Mouse (Mus musculus) layer of hippocampus, postnatal 36 days (tissue): ENCODE measurements around the gene Tmem56. TPM values are rescaled to one million over a fixed set of nuclear protein-coding genes. Genes with fewer than 3 reads are reported as not detected.

Source experiments
- DNase-seq, 2 experiments: peaks; one replicate each; pipeline ENCODE4 v3.0.0; 2022
- total RNA-seq, 2 experiments: library from RNA; stranded (reverse); gene quantifications; 2 replicates each; pipeline ENCODE4 v1.2.3; 2021

Gene Tmem56
- total RNA-seq, result 10 to 100 TPM; 30.1 to 35.7 TPM

DNA sequence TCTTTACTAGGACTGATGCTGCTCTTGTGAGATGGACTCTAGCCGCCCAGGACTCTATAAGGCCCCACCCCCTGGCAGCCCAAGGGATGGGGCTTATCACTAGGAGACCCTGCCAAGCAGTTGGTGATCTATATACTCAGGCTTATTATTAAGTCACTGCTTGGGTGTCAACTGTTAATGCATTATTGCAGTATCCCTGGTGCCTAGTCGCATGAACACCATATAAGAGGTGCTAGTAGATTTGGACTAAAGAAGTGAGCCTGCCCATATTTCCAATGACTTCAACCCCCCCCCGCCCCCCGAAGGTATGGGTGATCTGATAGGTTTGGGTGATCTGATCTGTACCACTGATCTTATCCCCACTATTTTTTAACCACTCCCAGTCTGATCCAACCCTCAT lies at the start of gene Tmem56:
Gene Tmem56, minus strand, starts transcription at position 101 of the 400 bp plus-strand sequence.
- DNase-seq, result no peak

DNA sequence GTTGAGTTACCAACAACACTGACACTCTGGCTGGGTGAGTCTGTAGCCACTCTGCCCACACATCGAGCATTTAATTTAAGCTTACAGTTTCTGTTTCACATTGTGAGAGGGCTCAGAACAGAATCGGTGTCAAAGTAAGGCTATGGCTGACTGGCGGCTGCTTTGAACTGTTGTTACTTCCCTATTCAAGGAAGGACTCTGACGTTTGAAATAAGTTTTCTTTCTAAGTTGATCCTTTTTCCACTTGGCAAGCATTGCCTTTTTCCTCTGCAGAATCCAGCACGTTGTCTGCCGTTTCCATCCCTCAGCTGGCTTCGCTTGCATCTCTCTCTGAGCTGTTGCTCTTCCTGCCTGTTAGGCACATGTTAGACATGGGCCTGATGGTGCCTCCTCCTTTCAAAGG lies 47.3 kb upstream of the Tmem56 start:
- no peak for DNase-seq

DNA sequence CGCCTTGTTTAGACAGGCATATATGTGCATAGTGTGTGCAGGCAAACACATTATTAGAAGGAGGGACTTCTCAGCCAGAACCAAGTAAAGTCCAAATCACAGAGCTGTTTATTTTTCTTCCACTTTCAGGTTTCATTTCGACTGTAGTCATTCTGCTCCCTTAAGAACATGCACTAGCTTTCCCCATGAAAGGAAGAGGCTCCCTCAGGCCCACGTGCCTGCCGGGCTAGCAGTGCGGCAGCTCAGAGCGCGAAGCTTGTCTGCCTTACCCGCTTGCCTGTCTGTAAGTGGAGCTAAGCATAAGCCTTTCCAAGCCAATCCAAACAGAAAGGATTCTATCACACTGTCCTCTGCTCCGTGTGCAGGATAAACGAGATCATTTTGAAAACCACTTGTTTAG lies 46.7 kb upstream of the Tmem56 start:
- no peak for DNase-seq

DNA sequence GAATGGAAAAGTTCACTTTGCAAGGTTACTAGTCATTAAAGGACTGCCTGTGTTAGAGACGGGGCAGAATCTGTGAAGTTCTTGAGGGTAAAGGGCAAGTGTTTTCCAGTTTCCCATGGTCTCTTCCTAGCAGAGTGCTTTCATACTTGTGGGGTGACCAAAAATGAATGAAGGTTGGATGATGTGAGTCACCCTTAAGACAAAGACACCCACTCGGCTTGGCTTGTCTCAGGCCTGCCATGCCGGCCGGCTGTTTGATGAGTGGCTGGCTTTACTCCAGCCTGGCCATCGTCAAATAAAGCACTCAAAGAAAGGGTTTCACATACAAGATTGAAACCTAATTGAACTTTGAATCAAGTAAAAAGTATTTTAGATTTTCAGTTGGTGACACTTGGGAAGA lies 44.5 kb upstream of the Tmem56 start:
- DNase-seq, result no peak

DNA sequence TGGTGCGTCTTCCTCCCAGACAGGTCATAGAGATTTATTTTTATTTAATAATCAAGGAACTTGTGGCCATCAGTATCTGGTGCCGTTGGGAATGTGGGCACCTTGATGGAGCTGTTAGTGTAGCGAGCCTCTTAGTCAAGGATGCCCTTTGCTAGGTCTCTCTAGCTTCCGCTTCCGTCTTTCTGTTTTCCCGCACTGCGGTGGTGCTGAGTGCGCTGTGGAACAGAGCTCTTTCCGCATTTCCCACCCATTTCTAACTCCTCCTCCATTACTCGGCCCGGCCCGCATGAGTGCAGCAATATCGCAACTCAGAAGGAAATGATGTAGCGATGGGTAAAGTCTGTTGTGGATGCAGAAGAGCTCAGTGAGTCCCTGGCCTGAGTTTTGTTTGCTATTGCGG lies 40.5 kb upstream of the Tmem56 start:
- DNase-seq, result no peak

DNA sequence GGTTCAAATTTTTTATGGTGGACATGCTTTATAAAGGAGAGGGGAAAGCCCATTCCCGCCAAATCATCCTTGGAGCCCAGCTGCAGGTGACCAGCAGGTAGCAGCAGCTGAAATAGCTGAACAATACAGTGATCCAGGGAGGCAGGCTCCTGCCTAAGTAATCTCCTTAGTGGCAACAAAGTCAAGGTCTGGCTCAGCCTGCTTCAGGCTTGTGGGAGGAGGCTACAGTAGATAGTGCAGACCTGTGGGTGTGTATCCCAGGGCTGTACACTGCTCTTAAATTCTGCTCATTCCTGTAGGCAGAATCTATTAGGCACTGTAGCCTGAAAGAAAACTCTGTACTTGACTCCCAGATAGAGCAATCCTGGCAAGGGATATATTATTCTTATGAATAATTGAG lies 38.0 kb upstream of the Tmem56 start:
- no peak for DNase-seq

DNA sequence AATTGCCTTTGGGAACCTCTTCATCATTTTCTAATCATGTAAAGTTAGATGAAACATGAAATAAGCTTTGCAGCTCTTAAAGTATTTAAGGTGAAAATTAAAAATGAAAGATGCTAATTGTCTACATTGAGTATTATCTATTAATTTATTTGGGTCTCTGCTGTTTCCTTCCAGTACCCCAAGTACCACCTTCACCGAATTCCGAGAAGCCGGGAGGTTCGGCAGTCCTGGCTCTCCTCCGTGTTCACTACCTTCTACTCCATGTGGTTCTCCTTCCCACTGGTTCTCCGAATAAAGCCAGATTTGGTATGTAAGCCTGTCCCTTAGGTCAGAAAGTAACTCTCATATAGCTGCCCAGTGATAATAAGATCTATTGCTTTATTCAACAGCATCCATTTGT lies 37.0 kb upstream of the Tmem56 start:
- DNase-seq, result no peak

DNA sequence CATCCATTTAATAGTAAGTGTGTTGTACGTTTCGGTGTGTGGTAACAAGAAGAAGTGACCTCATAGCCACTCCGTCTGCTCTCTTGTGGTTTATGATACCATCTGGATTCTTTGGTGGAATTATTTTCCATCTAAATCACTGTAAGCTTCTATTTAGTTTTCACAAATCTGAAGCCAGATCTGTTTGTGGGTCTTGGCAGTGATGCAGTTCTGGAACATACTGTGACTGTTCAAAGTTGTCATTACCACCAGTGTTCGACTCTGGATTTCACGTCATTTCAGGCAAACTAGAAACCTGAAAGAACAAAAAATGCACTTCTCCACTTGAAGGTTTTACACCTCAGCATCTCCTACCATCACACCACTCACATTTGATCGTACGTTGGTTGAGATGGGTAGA lies 32.6 kb upstream of the Tmem56 start:
- DNase-seq, result no peak

DNA sequence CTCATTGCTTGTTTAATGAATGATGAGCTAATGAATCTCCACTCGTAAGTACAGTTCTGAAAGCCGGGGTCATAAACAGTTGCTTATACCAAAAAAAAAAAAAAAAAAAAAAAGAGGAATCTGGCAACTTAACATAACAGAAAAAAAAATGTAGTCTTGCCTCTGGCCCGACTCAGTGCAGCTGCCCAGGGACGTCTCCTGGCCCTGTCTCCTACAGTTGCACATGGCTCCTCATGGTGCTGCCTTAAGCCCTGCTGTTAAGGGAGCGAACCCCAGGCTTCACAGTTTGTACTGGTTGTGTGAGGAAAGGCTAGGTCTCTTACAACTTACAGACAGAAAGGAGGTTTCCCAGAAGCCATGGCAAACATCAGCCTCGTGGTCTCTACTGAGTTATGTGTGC lies 31.3 kb upstream of the Tmem56 start:
- no peak for DNase-seq

DNA sequence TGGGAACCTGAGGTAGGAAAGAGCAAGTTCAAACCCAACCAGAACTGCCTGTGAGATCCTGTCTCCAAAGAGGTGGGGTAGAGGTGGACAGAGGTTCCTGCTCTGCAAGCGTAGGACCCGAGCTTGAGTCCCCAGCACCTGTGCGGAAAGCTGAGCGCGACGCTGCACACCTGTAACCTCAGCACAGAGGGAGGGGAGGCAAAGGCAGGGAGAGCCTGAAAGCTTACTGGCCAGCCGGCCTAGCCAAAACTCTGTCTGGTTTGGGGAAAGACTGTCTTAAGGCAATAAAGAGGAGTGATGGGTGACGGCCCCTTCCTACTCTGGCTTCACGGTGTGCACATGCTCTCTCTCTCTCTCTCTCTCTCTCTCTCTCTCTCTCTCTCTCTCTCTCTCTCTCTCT lies 30.1 kb upstream of the Tmem56 start:
- no peak for DNase-seq

DNA sequence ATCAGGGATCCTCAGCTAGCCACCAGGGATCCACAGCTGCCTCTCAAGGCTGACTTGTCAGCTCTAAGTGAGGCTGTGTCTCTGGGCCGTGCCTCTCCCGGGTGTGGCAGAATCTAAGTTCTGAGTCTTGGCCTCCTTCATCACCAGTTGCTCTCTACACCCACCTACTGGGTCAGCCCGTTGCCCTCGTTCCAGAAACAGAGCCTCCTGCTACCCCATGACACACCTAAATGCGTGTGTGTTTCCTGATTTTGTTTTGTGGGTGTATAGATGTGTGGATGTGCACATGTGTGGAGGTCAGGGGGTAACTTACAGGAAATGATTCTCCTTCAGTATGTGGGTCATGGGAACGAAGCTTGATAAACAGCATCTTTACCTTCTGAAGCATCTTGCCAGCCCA lies 29.5 kb upstream of the Tmem56 start:
- no peak for DNase-seq

DNA sequence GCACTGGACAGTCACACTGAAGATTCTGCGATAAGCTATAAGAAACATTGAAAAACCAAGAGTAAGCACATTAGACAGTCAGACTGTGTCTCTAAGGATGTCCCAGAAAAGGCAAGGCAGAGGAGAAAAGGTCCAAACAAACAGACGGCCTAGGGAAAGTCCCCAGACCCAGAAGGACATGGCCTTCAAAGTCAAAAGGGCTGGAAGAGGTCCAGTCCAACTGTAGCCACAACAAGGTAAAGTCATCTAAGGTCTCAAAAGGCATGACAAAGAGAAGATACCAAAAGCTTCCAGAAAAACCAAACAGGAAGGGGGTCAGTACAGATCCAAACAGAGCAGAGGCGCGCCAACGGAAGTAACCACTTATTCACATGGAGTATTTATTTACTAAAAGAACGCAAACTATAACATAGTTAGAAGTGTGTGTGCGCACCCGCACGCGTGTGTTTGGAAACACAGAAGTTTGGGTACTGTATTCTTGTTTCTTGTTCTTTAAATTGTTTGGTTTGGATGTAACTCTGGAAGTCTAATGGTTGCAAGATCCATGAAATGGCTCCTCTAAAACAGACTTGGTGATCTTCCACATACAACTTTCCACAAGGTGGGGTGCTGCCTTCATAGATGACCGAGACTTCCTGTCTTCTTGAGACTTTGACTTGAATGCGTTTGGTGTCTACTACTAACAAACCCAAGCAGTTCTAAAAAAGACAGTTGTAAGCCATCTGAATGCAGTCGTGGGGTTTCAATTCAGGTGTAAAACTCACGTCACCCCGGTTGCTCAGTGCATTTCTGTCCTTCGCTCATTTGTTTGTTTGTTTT lies 27.2 kb upstream of the Tmem56 start:
- DNase-seq, result no peak

DNA sequence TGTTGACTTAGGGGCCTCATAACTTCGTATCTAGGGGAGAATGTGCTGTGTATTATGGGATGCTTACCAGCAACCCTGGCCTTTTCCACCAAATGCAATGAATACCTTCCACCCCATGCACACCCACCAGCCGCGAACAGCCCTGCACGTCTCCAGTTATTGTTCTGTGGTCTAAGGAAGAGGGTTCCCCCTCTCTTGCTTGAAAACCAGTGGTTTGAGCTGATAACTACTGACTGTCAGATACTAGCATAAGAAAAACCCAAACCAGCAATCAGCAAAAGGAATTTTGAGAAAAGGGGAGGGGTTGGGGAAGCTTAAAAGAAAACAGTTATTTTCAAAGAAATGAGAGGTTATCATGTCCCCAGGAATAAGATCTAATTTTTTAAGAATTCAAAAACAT lies 26.5 kb upstream of the Tmem56 start:
- DNase-seq, result no peak

DNA sequence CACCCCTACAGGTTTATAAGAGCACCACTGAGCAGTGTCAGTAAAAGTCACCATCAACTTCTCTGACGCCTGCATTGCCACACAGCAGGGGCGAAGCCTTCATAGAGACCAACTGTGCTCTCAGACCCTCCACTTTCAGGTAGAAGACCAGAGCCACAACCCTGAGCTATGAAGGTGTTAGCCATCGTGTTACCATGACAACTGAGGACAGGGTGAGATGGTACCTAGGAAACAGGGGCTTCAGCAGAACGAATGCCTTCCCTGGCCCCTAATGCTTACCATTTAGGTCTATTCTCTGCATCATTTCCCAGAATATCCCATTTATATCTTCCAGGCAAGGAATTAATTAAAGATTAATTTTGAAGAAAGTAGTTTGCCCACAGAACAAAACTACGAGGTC lies 26.0 kb upstream of the Tmem56 start:
- no peak for DNase-seq

DNA sequence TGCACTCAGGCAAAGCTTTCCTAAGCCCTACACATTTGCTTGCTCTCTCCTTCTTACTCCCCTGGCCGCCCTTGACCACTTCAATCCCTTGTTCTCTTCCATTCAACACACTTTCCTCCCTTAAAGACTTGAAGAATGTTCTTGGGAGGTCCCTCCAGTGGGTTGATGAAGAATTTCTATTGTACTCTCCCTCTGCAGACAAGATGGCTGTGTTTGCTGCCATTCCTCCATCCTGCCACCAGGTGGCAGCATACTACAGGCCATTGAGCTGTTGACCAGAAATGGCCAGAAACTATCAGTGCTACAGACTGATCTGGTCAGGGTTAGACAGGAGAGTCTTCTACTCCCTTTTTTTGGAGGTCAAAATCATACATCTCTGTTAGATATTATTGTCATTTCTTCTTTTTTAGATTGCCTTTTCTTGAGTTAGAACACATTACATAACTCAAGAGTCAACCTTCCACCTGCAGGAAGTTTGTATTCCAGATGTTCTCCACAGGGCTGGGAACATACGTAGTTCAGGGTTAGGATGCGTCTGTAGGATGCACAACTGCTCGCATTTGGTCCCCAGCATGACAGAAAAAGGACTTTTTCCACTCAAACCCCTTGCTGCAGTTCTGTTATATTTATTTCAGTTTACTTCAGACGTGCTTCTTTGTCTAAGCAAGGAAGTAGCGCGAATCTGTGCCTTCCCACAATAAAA lies 24.8 kb upstream of the Tmem56 start:
- peak; percentile 71 to 72 for DNase-seq

DNA sequence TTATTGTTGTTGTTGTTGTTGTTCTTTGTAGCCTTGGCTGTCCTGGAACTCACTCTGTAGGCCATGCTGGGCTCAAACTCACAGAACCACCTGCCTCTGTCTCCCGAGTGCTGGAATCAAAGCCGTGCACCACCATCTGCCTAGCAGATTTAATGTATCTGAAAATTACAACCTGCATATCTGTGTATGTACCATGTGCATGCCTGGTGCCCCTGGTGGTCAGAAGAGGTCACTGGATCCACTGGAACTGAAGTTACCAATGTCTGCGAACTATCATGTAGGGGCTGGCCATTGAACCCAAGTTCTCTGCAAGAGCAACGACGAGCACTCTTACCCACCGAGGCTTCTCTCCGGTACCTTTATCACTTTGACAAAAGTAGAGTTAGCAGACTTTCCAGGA lies 23.7 kb upstream of the Tmem56 start:
- no peak for DNase-seq

DNA sequence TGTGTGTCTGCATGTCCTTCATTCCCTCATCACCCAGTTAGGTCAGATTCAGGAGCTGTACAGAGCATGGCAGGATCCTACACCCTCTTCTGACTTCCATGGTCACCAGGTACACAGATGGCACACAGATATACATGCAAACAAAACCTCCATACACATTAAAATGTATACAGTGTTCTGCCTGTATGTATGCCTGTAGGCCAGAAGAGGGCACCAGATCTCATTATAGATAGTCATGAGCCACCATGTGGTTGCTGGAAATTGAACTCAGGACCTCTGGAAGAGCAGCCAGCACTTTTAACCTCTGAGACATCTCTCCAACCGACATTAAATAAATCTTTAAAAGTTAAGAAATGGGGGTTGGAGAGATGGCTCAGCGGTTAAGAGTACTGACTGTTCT lies 11.3 kb upstream of the Tmem56 start:
- DNase-seq, result no peak

DNA sequence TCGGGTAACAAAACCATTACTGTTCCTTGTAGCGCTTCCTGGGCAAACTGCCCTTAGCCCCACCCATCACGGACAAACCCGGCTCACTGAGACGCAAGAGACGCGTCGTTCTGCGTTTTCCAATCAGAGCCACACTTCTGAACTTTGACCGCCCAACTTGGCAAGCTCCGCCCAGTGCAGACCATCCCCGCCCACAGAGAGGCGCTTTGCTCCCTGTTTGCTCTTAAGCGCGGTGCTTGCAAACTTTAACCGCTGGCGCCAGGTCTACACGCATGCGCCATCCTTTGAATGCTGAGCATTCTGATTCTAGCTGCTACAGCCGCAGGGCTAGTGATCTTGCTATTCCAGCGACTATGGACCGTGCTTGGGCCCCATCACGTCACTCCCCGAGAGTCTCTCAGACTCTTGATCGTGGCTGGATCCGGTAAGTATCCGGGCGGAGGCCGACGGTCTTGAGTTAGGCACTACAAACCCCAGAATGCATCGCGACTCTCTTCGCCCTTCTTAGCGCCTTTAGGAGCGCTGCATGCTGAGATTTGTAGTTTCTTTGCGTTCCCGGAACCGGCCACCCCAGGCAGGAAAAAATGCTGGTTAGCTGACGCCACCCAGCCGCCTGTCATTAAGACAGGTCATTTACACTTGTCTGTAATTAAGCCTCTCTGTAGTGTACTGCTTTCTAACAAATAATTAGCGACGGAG lies 8.8 kb upstream of the Tmem56 start, which contains the start of gene Alg14:
Gene Alg14, plus strand, starts transcription at position 214 of the 699 bp plus-strand sequence.
- peak; percentile 96 for DNase-seq

DNA sequence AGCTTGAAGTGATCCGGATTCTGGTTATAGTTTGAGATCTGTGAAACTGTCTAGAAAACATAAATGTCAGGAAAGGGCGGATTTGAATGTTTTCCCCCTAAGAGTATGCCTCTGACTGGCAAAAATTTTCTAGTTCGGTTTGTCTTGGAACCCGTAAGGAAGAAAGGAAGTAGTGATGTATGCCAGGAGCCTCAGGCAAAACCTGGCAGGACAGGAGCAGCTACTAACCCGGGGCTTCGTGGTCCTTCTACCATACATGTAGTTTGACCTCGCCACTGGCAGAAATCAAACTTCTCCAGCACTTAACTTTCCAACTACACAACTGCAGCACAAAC lies 8.3 kb upstream of the Tmem56 start:
- no peak for DNase-seq

DNA sequence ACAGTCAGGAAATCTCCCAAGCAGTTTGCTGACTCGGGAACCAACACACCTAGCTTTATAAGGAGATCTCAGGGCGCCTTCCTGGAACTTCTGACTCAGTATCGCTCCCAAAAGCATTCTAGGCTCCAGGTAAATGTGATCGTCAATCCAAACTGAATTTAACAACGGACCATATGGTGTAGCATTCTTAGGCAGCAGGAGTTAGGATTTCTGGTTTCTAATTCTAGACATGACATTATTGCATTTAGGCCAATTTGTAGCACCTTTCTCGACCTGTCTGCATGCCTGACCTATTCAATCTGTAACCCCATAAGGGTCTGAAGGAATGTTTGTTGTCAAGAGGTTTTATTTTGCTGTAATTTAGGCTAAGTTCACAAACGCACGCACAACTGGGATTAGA lies 7.8 kb upstream of the Tmem56 start:
- no peak for DNase-seq

DNA sequence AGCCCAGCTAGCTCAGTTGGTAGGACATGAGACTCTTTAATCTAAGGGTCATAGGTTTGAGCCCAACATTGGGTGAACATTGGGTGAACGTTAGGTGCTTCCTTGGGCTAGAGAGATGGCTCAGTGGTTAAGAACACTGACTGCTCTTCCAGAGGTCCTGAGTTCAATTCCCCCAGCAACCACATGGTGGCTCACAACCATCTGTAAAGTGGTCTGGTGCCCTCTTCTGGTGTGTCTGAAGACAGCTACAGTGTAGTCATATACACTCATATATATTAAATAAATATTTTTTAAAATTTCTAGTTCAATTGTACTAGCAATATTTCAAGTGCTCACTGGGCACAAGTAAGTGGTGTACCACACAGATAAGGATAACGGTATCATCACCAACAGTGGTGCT lies 4.3 kb upstream of the Tmem56 start:
- DNase-seq, result no peak

DNA sequence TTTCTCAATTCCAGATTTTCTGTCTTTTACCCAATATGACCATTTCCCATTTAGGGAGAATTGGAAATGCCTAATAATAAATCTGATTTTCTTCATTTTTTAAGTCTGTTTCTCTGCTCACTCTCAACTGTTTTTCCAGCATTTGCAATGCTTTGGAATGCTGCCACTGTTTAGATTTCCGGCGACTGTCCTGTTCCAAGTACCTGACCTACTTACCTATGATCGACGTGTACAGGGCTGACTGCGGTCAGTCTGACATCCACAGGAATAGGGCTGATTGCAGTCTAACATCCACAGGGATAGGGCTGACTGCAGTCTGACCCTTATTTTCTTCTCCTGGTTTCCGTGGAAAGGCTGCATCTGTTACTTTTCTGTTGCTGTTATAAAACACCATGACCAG lies 2.3 kb upstream of the Tmem56 start:
- no peak for DNase-seq

DNA sequence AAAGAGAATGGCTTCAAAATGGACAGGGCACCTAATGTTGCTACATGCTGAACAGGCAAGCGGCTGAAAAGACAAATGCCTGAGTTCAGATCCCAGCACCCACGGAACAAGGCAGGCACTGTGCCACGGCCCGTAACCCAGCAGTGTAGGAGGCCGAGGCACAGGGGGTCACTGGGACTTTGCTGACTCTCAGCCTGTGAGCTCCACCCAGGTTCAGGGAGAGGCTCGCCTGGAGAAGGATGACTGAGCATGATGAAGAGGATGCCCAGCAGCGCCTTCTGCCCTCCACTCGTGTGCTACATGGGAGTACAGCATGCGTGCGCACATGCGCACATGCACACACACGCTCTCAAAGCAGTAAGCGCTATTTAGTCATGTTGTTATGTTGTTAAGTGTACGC lies 3.2 kb downstream of the Tmem56 start:
- no peak for DNase-seq

DNA sequence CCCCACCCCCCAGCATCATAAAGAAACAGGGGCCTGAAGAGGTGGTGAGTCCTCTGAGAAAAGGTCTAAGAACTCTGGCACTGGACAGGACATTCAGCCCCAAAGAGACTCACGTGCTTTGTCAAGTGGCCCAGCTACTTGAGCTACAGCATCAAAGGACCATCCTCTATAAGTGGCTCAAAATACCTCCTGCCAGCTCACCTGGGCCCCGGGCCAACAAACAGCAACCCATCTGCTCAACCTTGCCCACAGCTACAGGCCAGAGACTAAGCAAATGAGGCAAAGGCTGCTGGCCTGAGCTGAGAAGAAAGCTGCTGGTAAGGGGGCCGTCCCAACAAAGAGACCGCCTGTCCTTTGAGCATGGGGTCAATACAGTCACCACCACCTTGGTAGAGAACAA lies 5.3 kb downstream of the Tmem56 start:
- DNase-seq, result no peak
